Mouse (Mus musculus) neural tube, embryonic 14.5 days (tissue): ENCODE results near the gene Ssu2. TPM values are rescaled to one million over a fixed set of nuclear protein-coding genes. Genes with fewer than 3 reads are reported as not detected.
A peak's percentile ranks its signal among the peaks of the same experiment; 100 is the strongest.

Source experiments
- ATAC-seq: fragments of 200-750 bp; cut with Nextera tagmentation; 2 replicates; pipeline ENCODE4 v1.8.0; 2017; ENCODE audit warnings: low read depth, mild to moderate bottlenecking, moderate TSS enrichment, moderate library complexity
- H3K27ac ChIP-seq: fragments of 300-500 bp; sonication (generic); 2 replicates; pipeline ENCODE4 v1.5.1; 2014; ENCODE audit warnings: low read depth, mild to moderate bottlenecking, control low read depth, low read length, moderate library complexity, mixed read lengths
- H3K27me3 ChIP-seq: fragments of 300-500 bp; sonication (generic); 2 replicates; pipeline ENCODE4 v1.6.1; 2014; ENCODE audit warnings: low read length; ENCODE audit not compliant: control insufficient read depth, insufficient read depth
- H3K36me3 ChIP-seq: fragments of 300-500 bp; sonication (generic); 2 replicates; pipeline ENCODE4 v1.6.1; 2014; ENCODE audit warnings: low read length, mixed read lengths; ENCODE audit not compliant: control insufficient read depth, insufficient read depth
- H3K4me1 ChIP-seq: fragments of 300-500 bp; sonication (generic); 2 replicates; pipeline ENCODE4 v1.6.1; 2014; ENCODE audit warnings: low read length; ENCODE audit not compliant: control insufficient read depth, insufficient read depth
- H3K4me2 ChIP-seq: fragments of 300-500 bp; sonication (generic); 2 replicates; pipeline ENCODE4 v1.6.1; 2014; ENCODE audit warnings: mild to moderate bottlenecking, low read depth, low read length, control low read depth
- H3K4me3 ChIP-seq: fragments of 300-500 bp; sonication (generic); 2 replicates; pipeline ENCODE4 v1.5.1; 2014; ENCODE audit warnings: low read depth, low read length, control low read depth, mixed read lengths
- H3K9ac ChIP-seq: fragments of 300-500 bp; sonication (generic); replicated peaks from 2 replicates; pipeline ENCODE4 v1.6.1; 2014; ENCODE audit warnings: low read depth, mild to moderate bottlenecking, control low read depth, low read length, mixed read lengths
- H3K9me3 ChIP-seq: fragments of 300-500 bp; sonication (generic); 2 replicates; pipeline ENCODE4 v1.6.1; 2016; ENCODE audit warnings: low read length; ENCODE audit not compliant: control insufficient read depth
- WGBS: fragments of 180-500 bp; shearing (Covaris S2); extraction: QIAGEN DNeasy Blood & Tissue Kit; methylation state at CpG from one replicate; pipeline ENCODE4 v1.1.7; 2014; 5-methylcytosine and 5-hydroxymethylcytosine counted together
- polyA plus RNA-seq: library from polyadenylated mRNA; unstranded; fragments of >200 nt; fragmentation: Nextera tagmentation; extraction: Ambion mirVana; gene quantifications from 2 replicates; pipeline ENCODE4 v1.2.1, GENCODE M21; 2014

Gene Ssu2
- polyA plus RNA-seq, 1 experiment from 2014 or later, result not detected

GRCm38 (mm10) chr6:112362349-112362958, 25.4 kb downstream of the Ssu2 start:
- peak; percentile 79 for ATAC-seq
- Histone ChIP-seq H3K9ac (no peak overlapping the region), H3K9me3 (no peaks in the 10 kb centered on the region), H3K36me3 (no peaks in the 10 kb centered on the region), H3K4me3 (no peak overlapping the region), H3K4me1 (no peaks in the 10 kb centered on the region), H3K4me2 (no peak overlapping the region), H3K27ac (no peak overlapping the region), H3K27me3 (no peaks in the 10 kb centered on the region)
- WGBS, result 45% methylated on average over 6 of the region's 6 CpGs

GRCm38 (mm10) chr6:112360676-112361075, 27.1 kb downstream of the Ssu2 start:
- Histone ChIP-seq H3K4me1 (no peaks in the 10 kb centered on the region), H3K36me3 (no peaks in the 10 kb centered on the region), H3K27ac (no peak overlapping the region), H3K4me2 (no peak overlapping the region), H3K27me3 (no peaks in the 10 kb centered on the region), H3K9me3 (no peaks in the 10 kb centered on the region), H3K4me3 (no peak overlapping the region), H3K9ac (no peak overlapping the region)
- ATAC-seq, result no peak
- WGBS, result 81% methylated on average over 8 of the region's 8 CpGs

GRCm38 (mm10) chr6:112359341-112359740, 28.5 kb downstream of the Ssu2 start:
- WGBS, result 95% methylated on average over 1 of the region's 1 CpGs
- H3K4me1 ChIP-seq, result no peaks in the 10 kb centered on the region
- H3K36me3 ChIP-seq, result no peaks in the 10 kb centered on the region
- H3K4me2 ChIP-seq, result no peak overlapping the region
- no peaks in the 10 kb centered on the region for H3K9me3 ChIP-seq
- no peak overlapping the region for H3K27ac ChIP-seq
- H3K4me3 ChIP-seq, result no peak overlapping the region
- H3K27me3 ChIP-seq, result no peaks in the 10 kb centered on the region
- no peak for ATAC-seq
- H3K9ac ChIP-seq, result no peak overlapping the region

- Histone ChIP-seq H3K27ac (no peak overlapping the region), H3K9ac (no peak overlapping the region), H3K36me3 (no peaks in the 10 kb centered on the region), H3K27me3 (no peaks in the 10 kb centered on the region), H3K4me1 (no peaks in the 10 kb centered on the region), H3K4me3 (no peak overlapping the region), H3K9me3 (no peaks in the 10 kb centered on the region), H3K4me2 (no peak overlapping the region)
- over 99% methylated on average over 4 of the region's 4 CpGs for WGBS
- ATAC-seq, result no peak
Observed at GRCm38 (mm10) chr6:112350452-112350851, 37.4 kb downstream of the Ssu2 start.

GRCm38 (mm10) chr6:112339016-112339415, 48.8 kb downstream of the Ssu2 start:
- Histone ChIP-seq H3K27ac (no peak overlapping the region), H3K4me3 (no peak overlapping the region), H3K36me3 (no peaks in the 10 kb centered on the region), H3K9me3 (no peaks in the 10 kb centered on the region), H3K27me3 (no peaks in the 10 kb centered on the region), H3K9ac (no peak overlapping the region), H3K4me2 (no peak overlapping the region), H3K4me1 (no peaks in the 10 kb centered on the region)
- ATAC-seq, result no peak
- 92% methylated on average over 4 of the region's 4 CpGs for WGBS

GRCm38 (mm10) chr6:112337667-112338066, 50.2 kb downstream of the Ssu2 start:
- Histone ChIP-seq H3K4me2 (no peak overlapping the region), H3K27ac (no peak overlapping the region), H3K4me1 (no peaks in the 10 kb centered on the region), H3K27me3 (no peaks in the 10 kb centered on the region), H3K9ac (no peak overlapping the region), H3K4me3 (no peak overlapping the region), H3K9me3 (no peaks in the 10 kb centered on the region), H3K36me3 (no peaks in the 10 kb centered on the region)
- ATAC-seq, result no peak
- 86% methylated on average over 6 of the region's 6 CpGs for WGBS

GRCm38 (mm10) chr6:112333930-112334329, 53.9 kb downstream of the Ssu2 start:
- WGBS, result 86% methylated on average over 5 of the region's 5 CpGs
- H3K27ac ChIP-seq, result no peak overlapping the region
- H3K36me3 ChIP-seq, result no peaks in the 10 kb centered on the region
- H3K4me2 ChIP-seq, result no peak overlapping the region
- no peaks in the 10 kb centered on the region for H3K9me3 ChIP-seq
- H3K4me1 ChIP-seq, result no peaks in the 10 kb centered on the region
- H3K27me3 ChIP-seq, result no peaks in the 10 kb centered on the region
- no peak for ATAC-seq
- no peak overlapping the region for H3K9ac ChIP-seq
- H3K4me3 ChIP-seq, result no peak overlapping the region

- H3K27ac ChIP-seq, result no peak overlapping the region
- no peak overlapping the region for H3K4me2 ChIP-seq
- no peaks in the 10 kb centered on the region for H3K27me3 ChIP-seq
- H3K4me1 ChIP-seq, result no peaks in the 10 kb centered on the region
- H3K9me3 ChIP-seq, result no peaks in the 10 kb centered on the region
- WGBS, result 38% methylated on average over 6 of the region's 6 CpGs
- H3K4me3 ChIP-seq, result no peak overlapping the region
- no peaks in the 10 kb centered on the region for H3K36me3 ChIP-seq
- H3K9ac ChIP-seq, result no peak overlapping the region
- ATAC-seq, result no peak
Observed at GRCm38 (mm10) chr6:112331223-112331598, 56.6 kb downstream of the Ssu2 start.

- ATAC-seq, result no peak
- Histone ChIP-seq H3K36me3 (no peaks in the 10 kb centered on the region), H3K4me2 (no peak overlapping the region), H3K9me3 (no peaks in the 10 kb centered on the region), H3K9ac (no peak overlapping the region), H3K27me3 (no peaks in the 10 kb centered on the region), H3K27ac (no peak overlapping the region), H3K4me3 (no peak overlapping the region), H3K4me1 (no peaks in the 10 kb centered on the region)
- WGBS, result 58% methylated on average over 5 of the region's 5 CpGs
Observed at GRCm38 (mm10) chr6:112330520-112331222, 57.2 kb downstream of the Ssu2 start.
